In genomic region chr16:7790260-7790659, GRCm38 (mm10) we compare ENCODE assay signal across 13 mouse cellular contexts.
A peak's percentile ranks its signal among the peaks of the same experiment; 100 is the strongest.
DNase-seq lines count a peak whose midpoint lies in the region; ATAC-seq lines count a peak whose summit lies in the region.
"Had no signal": no experiment of that assay in that cellular context is flagged by ENCODE, and none has a peak within 500 bp of the region (broad histone marks: within the 10 kb centered on the region; RNA-seq: fewer than 3 reads in every experiment).

No protein-coding gene starts in this region.

- no peaks in the 10 kb centered on the region for H3K9me3 ChIP-seq in midbrain, embryonic 11.5 days (ENCODE audit: control insufficient read depth, low read length)
- H3K9me3 ChIP-seq in midbrain, embryonic 10.5 days (replicated peaks) = no peaks in the 10 kb centered on the region
- no peaks in the 10 kb centered on the region for H3K9me3 ChIP-seq in intestine, embryonic 16.5 days (ENCODE audit: control insufficient read depth, low read length)
- H3K9me3 ChIP-seq: liver, embryonic 13.5 days had no signal

- DNase-seq in frontal cortex, postnatal 10 days (ENCODE audit: low spot score in 2 of 2) = no peak
- no peak for DNase-seq in midbrain, embryonic 11.5 days (ENCODE audit: low spot score, missing footprints)
- no peak for DNase-seq in midbrain, embryonic 10.5 days (ENCODE audit: low spot score)
- DNase-seq in layer of hippocampus, postnatal 36 days = peak; percentile 9 to 12
- DNase-seq in urinary bladder, postnatal 10 days (ENCODE audit: low spot score) = no peak
- DNase-seq: heart, postnatal 36 days; liver, embryonic 13.5 days; thymus, adult 18-20 months had no signal

- peak; percentile 57 for ATAC-seq in frontal cortex, adult (ENCODE audit: low TSS enrichment)
- ATAC-seq in midbrain, embryonic 11.5 days (ENCODE audit: low FRiP score) = peak; percentile 81
- ATAC-seq in intestine, embryonic 16.5 days = no peak
- ATAC-seq: CD4-positive, CD25-positive, alpha-beta regulatory T cell, adult 4 months had no signal

- 75% methylated on average over 4 of the region's 4 CpGs for WGBS in midbrain, embryonic 11.5 days
- 81% methylated on average over 4 of the region's 4 CpGs for WGBS in midbrain, embryonic 10.5 days
- 73% methylated on average over 4 of the region's 4 CpGs for WGBS in intestine, embryonic 16.5 days

- no peak overlapping the region for H3K4me3 ChIP-seq in midbrain, embryonic 11.5 days (ENCODE audit: low read depth, low read length)
- no peak overlapping the region for H3K4me3 ChIP-seq in midbrain, embryonic 10.5 days
- no peak overlapping the region for H3K4me3 ChIP-seq in intestine, embryonic 16.5 days (ENCODE audit: low read length)
- H3K4me3 ChIP-seq: erythroblast, embryonic 14.5 days; liver, embryonic 13.5 days had no signal

- no peak overlapping the region for H3K9ac ChIP-seq in midbrain, embryonic 11.5 days (ENCODE audit: low read length)
- H3K9ac ChIP-seq in intestine, embryonic 16.5 days (ENCODE audit: low read depth, low read length) = no peak overlapping the region
- H3K9ac ChIP-seq: liver, embryonic 13.5 days had no signal

- H3K36me3 ChIP-seq in midbrain, embryonic 11.5 days (ENCODE audit: control insufficient read depth, insufficient read depth, low read length) = no peaks in the 10 kb centered on the region
- no peaks in the 10 kb centered on the region for H3K36me3 ChIP-seq in midbrain, embryonic 10.5 days
- no peaks in the 10 kb centered on the region for H3K36me3 ChIP-seq in intestine, embryonic 16.5 days (ENCODE audit: control insufficient read depth, insufficient read depth, low read length)
- H3K36me3 ChIP-seq: liver, embryonic 13.5 days had no signal

- no peak overlapping the region for H3K4me2 ChIP-seq in midbrain, embryonic 11.5 days
- no peak overlapping the region for H3K4me2 ChIP-seq in intestine, embryonic 16.5 days (ENCODE audit: low read depth, low read length)
- H3K4me2 ChIP-seq: liver, embryonic 13.5 days had no signal

- no peaks in the 10 kb centered on the region for H3K4me1 ChIP-seq in midbrain, embryonic 11.5 days (ENCODE audit: control insufficient read depth, insufficient read depth, low read length)
- peaks cover 2% of the 10 kb centered on the region; the same call in 1 of the 2 replicates for H3K4me1 ChIP-seq in midbrain, embryonic 10.5 days
- no peaks in the 10 kb centered on the region for H3K4me1 ChIP-seq in intestine, embryonic 16.5 days (ENCODE audit: control insufficient read depth, insufficient read depth, low read length)
- H3K4me1 ChIP-seq: liver, embryonic 13.5 days had no signal

- H3K27me3 ChIP-seq in midbrain, embryonic 11.5 days (ENCODE audit: control insufficient read depth, insufficient read depth, low read length) = no peaks in the 10 kb centered on the region
- no peaks in the 10 kb centered on the region for H3K27me3 ChIP-seq in midbrain, embryonic 10.5 days (ENCODE audit: low read depth, poor library complexity, severe bottlenecking)
- H3K27me3 ChIP-seq in intestine, embryonic 16.5 days (replicated peaks; ENCODE audit: control insufficient read depth, insufficient read depth, low read length) = no peaks in the 10 kb centered on the region
- H3K27me3 ChIP-seq: liver, embryonic 13.5 days had no signal

- no peak overlapping the region for H3K27ac ChIP-seq in midbrain, embryonic 11.5 days (ENCODE audit: low read depth, low read length)
- H3K27ac ChIP-seq in midbrain, embryonic 10.5 days (replicated peaks) = no peak overlapping the region
- no peak overlapping the region for H3K27ac ChIP-seq in intestine, embryonic 16.5 days (ENCODE audit: low read length)
- H3K27ac ChIP-seq: liver, embryonic 13.5 days; macrophage had no signal

Comparison
In these comparisons a context has a peak if more than half of its experiments do, and no peak if none do; other contexts are left out.
1. DNase-seq: peak in layer of hippocampus, postnatal 36 days (2 of 2); none in frontal cortex, postnatal 10 days (0 of 2), midbrain, embryonic 11.5 days (single experiment), midbrain, embryonic 10.5 days (single experiment) and urinary bladder, postnatal 10 days (single experiment).